Mouse (Mus musculus): Measurements from ENCODE around the gene Olfr513. TPM values are rescaled to one million over a fixed set of nuclear protein-coding genes. Genes with fewer than 3 reads are reported as not detected.

The Olfr513 gene
- not detected for total RNA-seq (2021)
- polyA plus RNA-seq (2012; rRNA removed) = not detected in 2 replicates
- long read RNA-seq = 0 reads

DNA sequence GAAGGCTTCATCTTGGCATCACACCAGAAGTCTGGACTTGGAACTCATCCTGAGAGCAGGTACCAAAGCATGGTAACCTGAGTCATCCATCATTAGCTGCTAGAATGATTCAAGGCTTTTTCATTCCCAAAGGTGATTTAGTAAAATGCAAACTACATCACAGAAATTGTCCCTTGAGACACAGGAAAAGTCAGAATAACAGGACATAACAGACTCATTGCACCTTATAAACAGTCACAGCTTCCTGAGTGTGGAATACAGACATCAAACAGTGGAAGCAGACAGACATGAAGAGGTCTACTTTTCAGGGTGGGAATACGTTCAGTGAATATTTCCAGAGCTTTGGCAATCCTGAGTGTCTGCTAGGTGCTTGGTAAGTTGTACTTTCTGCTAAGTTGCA is at the start of gene Olfr513:
Olfr513 (plus strand) TSS at position 301 of the 400 bp plus-strand sequence.
- no peak for DNase-seq

DNA sequence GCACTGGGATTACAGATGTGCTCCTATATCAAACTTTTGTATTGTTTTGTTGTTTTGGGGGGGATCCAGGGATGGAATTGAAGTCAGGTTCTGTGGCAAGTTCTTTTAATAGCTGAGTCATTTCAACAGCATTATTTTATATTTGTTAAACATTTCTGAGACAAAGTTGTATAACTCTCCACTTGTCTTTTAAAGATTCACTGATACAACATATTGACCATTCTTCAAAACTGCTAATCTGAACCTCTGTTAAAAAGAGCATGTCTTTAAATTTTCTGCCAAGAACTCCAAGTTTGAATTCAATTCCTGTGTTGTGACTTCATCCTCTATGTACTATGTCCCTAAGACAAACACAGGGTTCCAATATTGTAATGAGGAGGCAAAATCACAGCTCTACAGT is 37.8 kb upstream of the Olfr513 start, which contains the start of gene Olfr512:
Olfr512 (plus strand) TSS at position 301 of the 400 bp plus-strand sequence.
- no peak for DNase-seq

DNA sequence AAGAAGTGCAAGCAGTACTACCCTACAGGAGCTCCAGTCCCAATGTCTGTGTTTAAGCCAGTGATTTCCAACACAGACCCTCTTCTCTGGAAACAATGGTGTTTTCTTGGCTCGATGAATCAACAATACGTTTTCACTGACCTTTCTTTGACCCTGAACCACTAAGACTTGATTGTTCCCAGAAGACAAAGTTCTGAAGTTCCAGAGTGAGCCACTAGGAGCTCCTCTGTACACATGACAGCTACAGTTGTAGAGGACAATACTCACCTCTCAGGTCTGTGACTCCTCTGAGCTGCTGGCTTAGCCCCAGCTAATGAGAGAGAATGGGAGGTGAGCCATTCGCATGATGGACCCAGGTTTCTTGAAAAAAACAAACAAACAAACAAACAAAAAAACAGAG is 9.6 kb downstream of the Olfr513 start:
- no peak for DNase-seq

DNA sequence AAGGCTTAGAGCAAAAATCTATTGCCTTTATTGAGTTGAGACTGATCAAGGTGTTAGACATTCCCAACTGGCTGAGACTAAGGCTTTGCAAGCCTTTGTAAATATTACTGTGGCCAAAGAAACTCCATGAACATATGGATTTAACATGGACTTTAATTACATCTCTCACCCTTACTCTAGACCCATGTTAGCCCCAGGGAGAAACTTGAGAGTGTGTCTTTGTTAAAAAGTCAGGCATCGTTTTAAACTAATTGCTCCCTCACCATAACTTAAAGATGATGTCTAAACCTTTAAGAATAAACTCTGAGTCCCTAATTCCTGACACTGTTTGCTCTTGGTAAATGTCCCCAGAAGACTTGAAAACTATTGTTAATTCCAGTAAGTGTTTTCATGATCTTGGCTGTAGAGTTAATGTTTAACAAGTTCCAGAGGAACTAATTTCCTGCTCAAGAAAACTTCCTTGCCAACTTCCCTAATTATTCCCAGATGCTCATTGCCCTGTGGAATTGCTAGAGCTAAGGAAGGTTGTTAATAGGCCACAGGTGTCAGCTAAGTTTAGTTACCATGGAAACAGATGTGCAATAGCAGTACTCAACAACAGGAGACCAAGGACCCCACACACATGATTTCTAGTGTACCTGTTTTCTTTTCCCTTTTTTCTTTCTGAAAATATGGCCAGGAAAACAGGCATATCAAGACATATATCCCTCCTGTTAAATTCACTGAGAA is 46.6 kb downstream of the Olfr513 start:
- DNase-seq = no peak

Other genes with a start within 250 kb of the Olfr513 start
- not detected for gene Olfr502, start 225.9 kb upstream of the Olfr513 start, total RNA-seq (2021)
- not detected in 2 replicates for gene Olfr502, start 225.9 kb upstream of the Olfr513 start, polyA plus RNA-seq (2012; rRNA removed)
- not detected for gene Olfr503, start 206.4 kb upstream of the Olfr513 start, total RNA-seq (2021)
- gene Olfr503, start 206.4 kb upstream of the Olfr513 start, polyA plus RNA-seq (2012; rRNA removed) = not detected in 2 replicates
- gene Olfr504, start 185.2 kb upstream of the Olfr513 start, total RNA-seq (2021) = not detected
- gene Olfr504, start 185.2 kb upstream of the Olfr513 start, polyA plus RNA-seq (2012; rRNA removed) = not detected in 2 replicates
- not detected for gene Olfr506, start 140.2 kb upstream of the Olfr513 start, total RNA-seq (2021)
- not detected in 2 replicates for gene Olfr506, start 140.2 kb upstream of the Olfr513 start, polyA plus RNA-seq (2012; rRNA removed)
- not detected for gene Olfr507, start 129.2 kb upstream of the Olfr513 start, total RNA-seq (2021)
- not detected in 2 replicates for gene Olfr507, start 129.2 kb upstream of the Olfr513 start, polyA plus RNA-seq (2012; rRNA removed)
- not detected for gene Olfr508, start 121.0 kb upstream of the Olfr513 start, total RNA-seq (2021)
- not detected in 2 replicates for gene Olfr508, start 121.0 kb upstream of the Olfr513 start, polyA plus RNA-seq (2012; rRNA removed)
- not detected for gene Olfr509, start 99.1 kb upstream of the Olfr513 start, total RNA-seq (2021)
- gene Olfr509, start 99.1 kb upstream of the Olfr513 start, polyA plus RNA-seq (2012; rRNA removed) = not detected in 2 replicates
- gene Olfr510, start 84.6 kb upstream of the Olfr513 start, total RNA-seq (2021) = not detected
- not detected in 2 replicates for gene Olfr510, start 84.6 kb upstream of the Olfr513 start, polyA plus RNA-seq (2012; rRNA removed)
- not detected for gene Olfr512, start 37.7 kb upstream of the Olfr513 start, total RNA-seq (2021)
- not detected in 2 replicates for gene Olfr512, start 37.7 kb upstream of the Olfr513 start, polyA plus RNA-seq (2012; rRNA removed)
- gene Olfr514, start 75.0 kb downstream of the Olfr513 start, total RNA-seq (2021) = not detected
- not detected in 2 replicates for gene Olfr514, start 75.0 kb downstream of the Olfr513 start, polyA plus RNA-seq (2012; rRNA removed)
- gene Olfr516, start 99.6 kb downstream of the Olfr513 start, total RNA-seq (2021) = not detected
- gene Olfr516, start 99.6 kb downstream of the Olfr513 start, polyA plus RNA-seq (2012; rRNA removed) = not detected in 2 replicates
- not detected for gene Olfr517, start 121.4 kb downstream of the Olfr513 start, total RNA-seq (2021)
- not detected in 2 replicates for gene Olfr517, start 121.4 kb downstream of the Olfr513 start, polyA plus RNA-seq (2012; rRNA removed)
- not detected for gene Olfr518, start 134.0 kb downstream of the Olfr513 start, total RNA-seq (2021)
- gene Olfr518, start 134.0 kb downstream of the Olfr513 start, polyA plus RNA-seq (2012; rRNA removed) = not detected in 2 replicates
- not detected for gene Olfr519, start 143.4 kb downstream of the Olfr513 start, total RNA-seq (2021)
- not detected in 2 replicates for gene Olfr519, start 143.4 kb downstream of the Olfr513 start, polyA plus RNA-seq (2012; rRNA removed)
- gene Nlrp10, start 179.2 kb downstream of the Olfr513 start, total RNA-seq (2021) = under 1 TPM; 0.17 to 0.61 TPM
- gene Nlrp10, start 179.2 kb downstream of the Olfr513 start, polyA plus RNA-seq (2012; rRNA removed) = 0.02 TPM in 2 replicates
- gene Eif3f, start 183.4 kb downstream of the Olfr513 start, total RNA-seq (2021) = 100 to 1,000 TPM; 118 to 158 TPM
- 634 and 641 TPM in 2 replicates for gene Eif3f, start 183.4 kb downstream of the Olfr513 start, polyA plus RNA-seq (2012; rRNA removed)
- 10 to 100 TPM; 25.9 to 41.5 TPM for gene Tub, start 199.4 kb downstream of the Olfr513 start, total RNA-seq (2021)
- 13.1 and 26.2 TPM in 2 replicates for gene Tub, start 199.4 kb downstream of the Olfr513 start, polyA plus RNA-seq (2012; rRNA removed)